Mouse (Mus musculus) lung, postnatal 0 days (tissue): Measurements from ENCODE around the gene Ctu2. TPM values are rescaled to one million over a fixed set of nuclear protein-coding genes. Genes with fewer than 3 reads are reported as not detected.
A peak's percentile ranks its signal among the peaks of the same experiment; 100 is the strongest.

Source experiments
- ATAC-seq: fragments of 200-750 bp; cut with Nextera tagmentation; 2 replicates; pipeline ENCODE4 v1.8.0; 2017; ENCODE audit warnings: moderate library complexity
- DNase-seq: peaks from one replicate; pipeline ENCODE4 v3.0.0-alpha.2; 2016; ENCODE audit warnings: low spot score
- H3K27ac ChIP-seq: fragments of 300-500 bp; sonication (generic); 2 replicates; pipeline ENCODE4 v1.5.1; 2014; ENCODE audit warnings: antibody characterized with exemption, mild to moderate bottlenecking, low read length, mixed read lengths
- H3K27me3 ChIP-seq: fragments of 300-500 bp; sonication (generic); replicated peaks from 2 replicates; pipeline ENCODE4 v1.6.1; 2014; ENCODE audit warnings: low read length, mixed read lengths; ENCODE audit not compliant: insufficient read depth
- H3K36me3 ChIP-seq: fragments of 300-500 bp; sonication (generic); 2 replicates; pipeline ENCODE4 v1.6.1; 2014; ENCODE audit warnings: low read length, mixed read lengths; ENCODE audit not compliant: insufficient read depth
- H3K4me1 ChIP-seq: fragments of 300-500 bp; sonication (generic); 2 replicates; pipeline ENCODE4 v1.6.1; 2014; ENCODE audit warnings: antibody characterized with exemption, low read depth, low read length, mixed read lengths; ENCODE audit not compliant: insufficient read depth
- H3K4me2 ChIP-seq: fragments of 300-500 bp; sonication (generic); replicated peaks from 2 replicates; pipeline ENCODE4 v1.6.1; 2014; ENCODE audit warnings: low read depth, mild to moderate bottlenecking, low read length, moderate library complexity, mixed read lengths
- H3K4me3 ChIP-seq: fragments of 300-500 bp; sonication (generic); 2 replicates; pipeline ENCODE4 v1.5.1; 2014; ENCODE audit warnings: low read depth, low read length
- H3K9ac ChIP-seq: fragments of 300-500 bp; sonication (generic); replicated peaks from 2 replicates; pipeline ENCODE4 v1.6.1; 2014; ENCODE audit warnings: low read depth, mild to moderate bottlenecking
- H3K9me3 ChIP-seq: fragments of 300-500 bp; sonication (generic); 2 replicates; pipeline ENCODE4 v1.6.1; 2016; ENCODE audit warnings: low read length, mixed read lengths
- CTCF ChIP-seq: IDR thresholded peaks from 2 replicates; pipeline ENCODE4 v1.5.1; 2016; ENCODE audit warnings: antibody characterized with exemption, mild to moderate bottlenecking
- EP300 ChIP-seq: IDR thresholded peaks from 2 replicates; pipeline ENCODE4 v1.6.1; 2016; ENCODE audit warnings: antibody characterized with exemption, mild to moderate bottlenecking, control low read depth
- WGBS: fragments of 180-500 bp; shearing (Covaris S2); extraction: QIAGEN DNeasy Blood & Tissue Kit; methylation state at CpG from one replicate; pipeline ENCODE4 v1.1.7; 2014; 5-methylcytosine and 5-hydroxymethylcytosine counted together
- polyA plus RNA-seq: library from polyadenylated mRNA; unstranded; fragments of >200 nt; fragmentation: Nextera tagmentation; extraction: Ambion mirVana; gene quantifications from 2 replicates; pipeline ENCODE4 v1.2.1, GENCODE M21; 2015

The Ctu2 gene
- polyA plus RNA-seq, 1 experiment from 2014 or later: 25.9 TPM

DNA sequence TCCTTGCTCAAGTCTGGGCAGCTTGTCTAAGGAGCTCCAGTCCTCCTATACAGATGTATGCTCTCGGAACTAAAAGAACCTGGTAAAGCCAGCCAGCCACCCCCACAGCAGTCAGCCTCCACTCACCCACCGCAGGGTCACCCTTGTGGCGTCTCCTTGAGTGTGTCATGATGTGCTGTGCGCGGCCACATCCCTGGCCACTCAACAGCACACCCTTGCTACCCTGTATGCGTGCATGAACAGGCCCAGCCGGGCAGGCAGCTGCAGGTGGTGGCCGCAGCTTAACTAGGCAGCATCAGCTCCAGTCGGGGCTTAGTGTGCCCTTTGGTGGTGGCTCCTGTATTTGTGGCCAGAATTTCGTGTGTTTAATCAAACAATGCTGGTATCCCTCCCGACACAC lies 18.8 kb upstream of the Ctu2 start:
- ATAC-seq: no peak
- H3K27ac ChIP-seq: no peak overlapping the region
- TF ChIP-seq CTCF (no peak), EP300 (no peak)
- whole genome bisulfite sequencing: 57% methylated on average over 11 of the region's 11 CpGs
- peaks cover 20% of the 10 kb centered on the region; the same call in 1 of the 2 replicates for H3K27me3 ChIP-seq
- H3K4me2 ChIP-seq: no peak overlapping the region
- peaks cover 7% of the 10 kb centered on the region; the same call in 1 of the 2 replicates for H3K4me1 ChIP-seq
- DNase-seq: no peak
- no peak overlapping the region for H3K4me3 ChIP-seq
- no peaks in the 10 kb centered on the region for H3K9me3 ChIP-seq
- H3K9ac ChIP-seq: no peak overlapping the region
- H3K36me3 ChIP-seq: no peaks in the 10 kb centered on the region

DNA sequence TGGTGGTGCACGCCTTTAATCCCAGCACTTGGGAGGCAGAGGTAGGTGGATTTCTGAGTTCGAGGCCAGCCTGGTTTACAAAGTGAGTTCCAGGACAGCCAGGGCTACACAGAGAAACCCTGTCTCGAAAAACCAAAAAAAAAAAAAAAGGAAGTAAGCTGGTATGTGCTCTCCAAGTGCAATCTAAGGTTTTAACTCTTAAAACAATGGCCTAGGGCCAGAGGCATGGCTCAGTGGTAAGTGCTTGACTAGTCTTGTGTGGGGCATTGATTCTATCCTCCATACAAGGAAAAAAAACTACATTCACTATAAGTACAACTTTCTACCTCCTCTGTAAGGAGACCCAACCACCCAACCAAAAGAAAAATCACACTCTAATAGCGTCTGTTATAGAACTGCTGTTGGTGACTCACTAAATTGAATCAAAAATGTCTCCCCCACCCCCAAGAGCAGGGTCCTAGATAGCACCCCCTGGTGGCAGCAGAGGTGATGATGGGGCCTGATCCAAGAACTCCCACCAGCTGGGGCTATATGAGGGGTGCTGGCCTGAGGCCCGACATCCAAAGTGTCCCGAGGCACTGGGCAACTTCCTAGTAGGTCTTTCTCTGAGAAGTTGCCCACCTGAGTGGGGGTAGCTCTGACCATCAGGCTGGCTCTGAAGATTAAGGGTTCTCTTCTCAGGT lies 16.6 kb upstream of the Ctu2 start:
- Histone ChIP-seq H3K9ac (no peak overlapping the region), H3K4me3 (no peak overlapping the region), H3K27me3 (peaks cover 20% of the 10 kb centered on the region; the same call in 1 of the 2 replicates), H3K36me3 (no peaks in the 10 kb centered on the region), H3K9me3 (no peaks in the 10 kb centered on the region), H3K4me1 (peaks cover 10% of the 10 kb centered on the region; the same call in 1 of the 2 replicates), H3K27ac (no peak overlapping the region), H3K4me2 (no peak overlapping the region)
- WGBS: 47% methylated on average over 6 of the region's 6 CpGs
- ATAC-seq (no peak), DNase-seq (peak; percentile 11)
- peak; percentile 59 for TF ChIP-seq CTCF
- TF ChIP-seq EP300: no peak

DNA sequence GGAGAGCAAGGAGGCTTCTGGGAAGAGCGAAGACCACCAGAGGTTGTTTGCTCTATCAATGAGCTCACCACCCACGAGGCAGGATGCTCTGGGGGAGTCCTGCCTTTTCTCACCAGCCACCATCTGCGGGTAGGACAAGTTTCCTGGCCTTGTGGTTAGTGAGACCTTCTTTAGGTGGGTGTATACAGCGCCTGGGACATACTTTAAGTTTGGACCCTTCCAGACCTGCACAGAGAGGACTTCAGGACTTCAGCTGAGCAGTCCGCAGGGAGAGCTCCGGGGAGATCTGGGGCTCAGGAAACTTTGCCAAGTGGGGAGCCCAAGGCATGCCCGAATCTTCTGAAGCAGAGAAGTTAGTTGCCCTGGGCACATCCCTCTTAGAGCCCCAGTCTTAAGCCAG lies 16.0 kb upstream of the Ctu2 start:
- peak overlapping the region; percentile 49 for H3K4me2 ChIP-seq
- H3K27ac ChIP-seq: no peak overlapping the region
- ATAC-seq: no peak
- H3K36me3 ChIP-seq: no peaks in the 10 kb centered on the region
- DNase-seq: no peak
- peaks cover 10% of the 10 kb centered on the region; the same call in 1 of the 2 replicates for H3K4me1 ChIP-seq
- H3K4me3 ChIP-seq: no peak overlapping the region
- no peaks in the 10 kb centered on the region for H3K9me3 ChIP-seq
- no peak for TF ChIP-seq CTCF
- no peak for TF ChIP-seq EP300
- H3K27me3 ChIP-seq: peaks cover 20% of the 10 kb centered on the region; the same call in 1 of the 2 replicates
- 22% methylated on average over 7 of the region's 7 CpGs for WGBS
- no peak overlapping the region for H3K9ac ChIP-seq

DNA sequence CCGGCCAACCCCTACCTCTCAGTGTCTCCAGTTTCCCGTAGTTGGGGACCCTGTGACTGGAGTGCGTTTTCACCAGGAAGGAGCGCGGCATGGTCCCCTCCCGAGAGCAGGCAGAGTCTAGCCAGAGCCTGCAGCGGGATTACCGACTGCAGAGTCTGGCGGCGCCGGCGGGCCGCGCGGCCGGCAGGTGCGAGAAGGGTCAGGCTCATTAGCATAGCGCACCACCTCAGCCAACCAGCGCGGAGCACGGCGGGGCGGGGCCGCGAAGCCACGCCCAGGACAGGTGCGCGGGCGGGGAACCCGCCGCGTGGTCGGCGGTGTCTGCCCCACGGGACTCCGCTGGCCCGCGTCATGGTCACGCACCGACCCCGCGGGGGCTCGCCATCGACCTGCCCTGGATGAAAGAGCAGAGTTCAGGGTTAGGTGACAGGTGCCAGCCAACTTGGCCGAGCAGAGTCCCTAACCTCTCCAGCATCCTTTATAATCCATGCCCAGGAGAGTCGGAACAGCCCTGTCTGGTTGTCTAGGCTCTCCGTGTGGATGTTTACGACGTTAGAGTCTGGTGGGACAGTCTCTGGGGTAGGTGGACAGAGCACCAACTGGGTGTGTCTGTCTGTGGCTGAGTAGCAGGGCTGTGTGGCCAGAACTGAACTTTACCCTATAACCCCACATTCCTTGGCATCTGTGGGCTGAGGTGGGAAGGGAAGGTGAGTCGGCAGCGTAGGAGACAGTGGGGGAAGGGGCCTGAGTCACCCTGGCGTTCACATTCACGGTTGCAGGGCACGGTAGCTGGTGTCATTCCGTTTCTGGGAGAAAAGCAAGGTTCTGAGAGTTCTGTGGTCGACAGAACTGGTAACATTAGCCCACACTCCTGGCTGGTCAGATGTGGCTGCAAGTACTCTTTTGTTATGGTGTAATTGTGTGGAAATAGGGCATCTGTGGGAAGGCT lies 15.1 kb upstream of the Ctu2 start, which contains the start of gene Snai3:
TSS of gene Snai3 (minus strand) at position 210 of the 949 bp plus-strand sequence.
- 2% methylated on average over 48 of the region's 56 CpGs for WGBS
- H3K27me3 ChIP-seq: peaks cover 20% of the 10 kb centered on the region; the same call in 1 of the 2 replicates

DNA sequence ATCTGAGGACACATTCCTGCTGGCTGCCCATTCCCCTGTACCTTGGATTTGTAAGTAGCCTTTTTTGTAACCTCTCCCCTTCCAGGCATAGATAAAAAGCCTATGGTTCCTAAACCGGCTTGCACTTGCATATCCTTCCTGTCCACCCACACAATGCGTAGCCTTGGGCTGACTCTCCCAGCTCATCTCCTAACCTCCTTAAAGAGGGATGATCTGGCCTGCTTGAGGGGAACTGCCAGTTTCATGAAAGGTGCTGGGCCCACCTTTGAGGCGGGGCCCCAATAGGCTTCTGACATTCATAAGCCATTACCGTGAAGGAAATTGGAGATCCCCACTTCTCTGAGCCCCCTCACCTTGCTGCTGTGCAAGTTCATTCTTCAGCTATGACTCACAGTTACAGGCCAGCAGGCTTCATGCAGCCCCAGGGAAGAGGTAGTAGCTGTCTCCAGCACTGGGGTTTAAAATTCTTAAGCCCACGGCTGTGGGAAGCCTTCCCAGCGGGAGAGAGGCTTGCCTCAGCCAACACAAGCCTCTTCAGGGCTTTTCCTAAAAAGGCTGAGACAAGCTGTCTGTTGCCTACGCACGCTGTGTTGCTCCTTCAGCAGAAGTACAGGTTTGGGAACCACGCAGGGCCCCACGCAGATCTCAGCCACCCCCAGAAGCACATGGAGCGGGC lies 14.3 kb upstream of the Ctu2 start:
- Histone ChIP-seq H3K4me3 (no peak overlapping the region), H3K9ac (no peak overlapping the region), H3K27me3 (peaks cover 20% of the 10 kb centered on the region; the same call in 1 of the 2 replicates), H3K4me1 (peaks cover 10% of the 10 kb centered on the region; the same call in 1 of the 2 replicates), H3K36me3 (0 out of 2 replicates have a peak, but pooled peaks cover 2% of the 10 kb centered on the region), H3K27ac (no peak overlapping the region), H3K9me3 (no peaks in the 10 kb centered on the region), H3K4me2 (no peak overlapping the region)
- peak; percentile 16 for DNase-seq
- TF ChIP-seq CTCF (no peak), EP300 (no peak)
- 65% methylated on average over 11 of the region's 11 CpGs for WGBS
- no peak for ATAC-seq

More for the DNA sequence above, 15.1 kb upstream of the Ctu2 start, which contains the start of gene Snai3:
- peak within 1 kb of the TSS; percentile 19; the same call in 1 of the 2 replicates for H3K4me3 ChIP-seq
- no peaks in the 10 kb centered on the region for H3K36me3 ChIP-seq
- H3K9me3 ChIP-seq: no peaks in the 10 kb centered on the region
- peak; percentile 80 for DNase-seq
- no peak within 1 kb of the TSS for H3K9ac ChIP-seq
- no peak within 1 kb of the TSS for H3K27ac ChIP-seq
- peak within 1 kb of the TSS; percentile 49 for H3K4me2 ChIP-seq
- peaks cover 10% of the 10 kb centered on the region; the same call in 1 of the 2 replicates for H3K4me1 ChIP-seq
- TF ChIP-seq EP300 (no peak), CTCF (no peak)
- peak; percentile 88 for ATAC-seq
